Mouse (Mus musculus) lung, adult 18-20 months (tissue): Measurements from ENCODE around the gene Gm16506.
"Not testable (repeated sequence)": the region's sequence is repeated elsewhere in the genome, so short reads cannot be mapped to it uniquely, and the experiment has no call there.

Experiments used
- DNase-seq, 2 experiments: peaks; one replicate each; pipeline ENCODE4 v3.0.0; 2022; ENCODE audit warnings: mixed read lengths in 2 of 2

The Gm16506 gene

DNA sequence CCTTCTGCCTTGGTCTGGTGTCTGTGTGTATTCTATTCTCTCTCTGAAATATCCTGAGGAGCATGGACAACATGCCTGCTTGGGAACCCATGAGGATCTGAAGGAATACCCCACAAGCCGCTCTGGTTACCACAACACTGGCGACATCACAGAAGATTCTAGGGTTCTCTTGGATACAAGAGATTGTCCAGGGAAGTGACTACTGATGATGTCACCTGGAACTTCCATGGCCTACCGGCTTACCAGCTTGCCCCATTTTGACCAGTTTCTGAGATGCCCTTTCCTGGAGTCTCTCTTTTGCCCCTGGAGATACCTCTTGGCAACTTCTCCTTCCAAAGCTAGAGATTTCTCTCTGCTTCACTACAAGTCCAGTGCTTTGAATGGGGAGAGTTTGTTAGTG, at the start of gene Gm16506:
TSS of gene Gm16506 (minus strand) at position 101 of the 400 bp plus-strand sequence.
- DNase-seq, result not testable (repeated sequence)

GRCm38 (mm10) chr14:43747566-43747965, 20.3 kb upstream of the Gm16506 start, which contains the start of gene Gm6526:
Gene Gm6526, plus strand, starts transcription at chr14:43747866.
- DNase-seq, result not testable (repeated sequence)

DNA sequence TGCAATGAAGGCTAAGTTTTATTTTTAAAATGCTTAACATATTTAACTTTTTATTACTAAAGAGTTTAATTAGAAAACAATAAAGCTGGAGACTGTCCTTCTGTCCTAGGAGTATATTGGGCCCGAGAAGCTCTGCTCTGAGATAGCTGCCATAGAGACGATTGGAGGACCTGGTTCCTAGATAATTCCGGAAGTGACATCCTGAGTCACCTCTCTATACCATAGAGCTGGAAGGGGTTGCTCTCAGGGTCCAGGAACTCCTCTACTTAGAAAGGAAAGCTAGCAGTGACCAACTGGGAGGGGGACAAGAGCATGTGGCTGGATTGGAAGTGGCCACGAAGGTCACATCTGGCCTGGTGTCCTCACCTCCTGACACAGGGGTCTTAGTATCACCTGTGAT, 29.7 kb downstream of the Gm16506 start, which contains the start of gene Gm7324:
TSS of gene Gm7324 (plus strand) at position 208 of the 400 bp plus-strand sequence.
- not testable (repeated sequence) for DNase-seq

DNA sequence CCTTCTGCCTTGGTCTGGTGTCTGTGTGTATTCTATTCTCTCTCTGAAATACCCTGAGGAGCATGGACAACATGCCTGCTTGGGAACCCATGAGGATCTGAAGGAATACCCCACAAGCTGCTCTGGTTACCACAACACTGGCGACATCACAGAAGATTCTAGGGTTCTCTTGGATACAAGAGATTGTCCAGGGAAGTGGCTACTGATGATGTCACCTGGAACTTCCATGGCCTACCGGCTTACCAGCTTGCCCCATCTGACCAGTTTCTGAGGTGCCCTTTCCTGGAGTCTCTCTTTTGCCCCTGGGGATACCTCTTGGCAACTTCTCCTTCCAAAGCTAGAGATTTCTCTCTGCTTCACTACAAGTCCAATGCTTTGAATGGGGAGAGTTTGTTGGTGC, 50.2 kb downstream of the Gm16506 start, which contains the start of gene Gm8165:
TSS of gene Gm8165 (minus strand) at position 101 of the 400 bp plus-strand sequence.
- not testable (repeated sequence) for DNase-seq
